Mouse (Mus musculus) MEL (cell line): ENCODE results near the gene Trpv4.

ENCODE experiments used
- CTCF ChIP-seq, 3 experiments: IDR thresholded peaks in 2 of 3; conservative IDR thresholded peaks in 1 of 3; 2 replicates each; pipeline ENCODE4 v1.5.1; 2011 to 2012; ENCODE audit warnings: low read length in 3 of 3, low read depth in 2 of 3, mild to moderate bottlenecking in 2 of 3, improper control_type of control experiment in 1 of 3, inconsistent platforms in 1 of 3, mixed read lengths in 1 of 3, moderate library complexity in 1 of 3; ENCODE audit not compliant: control insufficient read depth in 1 of 3, insufficient read depth in 1 of 3, poor library complexity in 1 of 3, severe bottlenecking in 1 of 3
- EP300 ChIP-seq, 2 experiments: IDR thresholded peaks; 2 replicates each; pipeline ENCODE4 v1.6.1; 2011; ENCODE audit warnings: improper control_type of control experiment in 2 of 2, low read length in 2 of 2, low read depth in 1 of 2, mild to moderate bottlenecking in 1 of 2
- HCFC1 ChIP-seq: IDR thresholded peaks from 2 replicates; pipeline ENCODE4 v1.6.1; 2012; ENCODE audit warnings: low read depth, mild to moderate bottlenecking, inconsistent platforms, low read length, improper control_type of control experiment, moderate library complexity
- POLR2A ChIP-seq, 2 experiments: IDR thresholded peaks; 2 replicates each; pipeline ENCODE4 v1.6.1; 2011 to 2012; ENCODE audit warnings: low read length in 2 of 2, mild to moderate bottlenecking in 2 of 2, control low read depth in 1 of 2, improper control_type of control experiment in 1 of 2, low read depth in 1 of 2, moderate library complexity in 1 of 2; ENCODE audit not compliant: control insufficient read depth in 1 of 2, insufficient read depth in 1 of 2, poor library complexity in 1 of 2
- RAD21 ChIP-seq: IDR thresholded peaks from 2 replicates; pipeline ENCODE4 v1.6.1; 2011; ENCODE audit warnings: mild to moderate bottlenecking, low read depth, low read length, improper control_type of control experiment
- SMC3 ChIP-seq: IDR thresholded peaks from 2 replicates; pipeline ENCODE4 v1.6.1; 2011; ENCODE audit warnings: low read depth, low read length, improper control_type of control experiment
- USF1 ChIP-seq: IDR thresholded peaks from 2 replicates; pipeline ENCODE4 v1.6.1; 2014; ENCODE audit warnings: low read depth, mild to moderate bottlenecking, inconsistent platforms, low read length, improper control_type of control experiment, moderate library complexity
- ZNF384 ChIP-seq: IDR thresholded peaks from 2 replicates; pipeline ENCODE4 v1.6.1; 2012; ENCODE audit warnings: low read depth, mild to moderate bottlenecking, inconsistent platforms, low read length, improper control_type of control experiment

GRCm38 (mm10) chr5:114596604-114597003 is 61.6 kb downstream of the Trpv4 start:
- TF ChIP-seq ZNF384 (no peak), HCFC1 (no peak), USF1 (no peak), SMC3 (no peak), CTCF (IDR thresholded peaks at IDR 0.05 in 2 of 3, conservative IDR thresholded peaks at IDR 0.05 in 1 of 3; ENCODE audit: control insufficient read depth in 1 of 3, insufficient read depth in 1 of 3, low read depth in 2 of 3, low read length in 3 of 3, poor library complexity in 1 of 3, severe bottlenecking in 1 of 3) (no peak), POLR2A (IDR thresholded peaks at IDR 0.05; ENCODE audit: control insufficient read depth in 1 of 2, insufficient read depth in 1 of 2, low read depth in 1 of 2, low read length in 2 of 2, poor library complexity in 1 of 2) (no peak), EP300 (IDR thresholded peaks at IDR 0.05; ENCODE audit: low read depth in 1 of 2, low read length in 2 of 2) (no peak), RAD21 (no peak)
